Mouse (Mus musculus) ES-CJ7 (cell line): ENCODE measurements at regions not wholly inside any gene's neighbourhood (a gene's known extent, or its start where the extent isn't known, plus 50 kb on each side); places are given as distances from the start of the nearest gene placed in this dataset.
A peak's percentile ranks its signal among the peaks of the same experiment; 100 is the strongest.

Experiments
- DNase-seq: peaks from one replicate; pipeline ENCODE4 v3.0.0; 2011; ENCODE audit warnings: low read depth, low spot score

- DNase-seq: no peak
Observed at GRCm38 (mm10) chr2:170258367-170258766, 110.5 kb upstream of the Zfp217 start.

GRCm38 (mm10) chr2:170257671-170258235, 109.8 kb upstream of the Zfp217 start:
- peak; percentile 84 for DNase-seq

- DNase-seq: no peak
Observed at GRCm38 (mm10) chr2:170255997-170256396, 108.1 kb upstream of the Zfp217 start.

GRCm38 (mm10) chr2:170255533-170255932, 107.6 kb upstream of the Zfp217 start:
- no peak for DNase-seq

- DNase-seq: no peak
Observed at GRCm38 (mm10) chr2:170253681-170254440, 106.0 kb upstream of the Zfp217 start.

- DNase-seq: peak; percentile 78
Observed at GRCm38 (mm10) chr2:170252255-170253034, 104.5 kb upstream of the Zfp217 start.

GRCm38 (mm10) chr2:170250680-170251079, 102.8 kb upstream of the Zfp217 start:
- DNase-seq: no peak

GRCm38 (mm10) chr2:170247702-170248445, 100.0 kb upstream of the Zfp217 start:
- no peak for DNase-seq

- DNase-seq: peak; percentile 89
Observed at GRCm38 (mm10) chr2:170245637-170246341, 97.9 kb upstream of the Zfp217 start.

- no peak for DNase-seq
Observed at GRCm38 (mm10) chr2:170244108-170244507, 96.2 kb upstream of the Zfp217 start.

GRCm38 (mm10) chr2:170237959-170238358, 90.1 kb upstream of the Zfp217 start:
- DNase-seq: peak; percentile 76

- no peak for DNase-seq
Observed at GRCm38 (mm10) chr2:170233426-170233825, 85.5 kb upstream of the Zfp217 start.

- no peak for DNase-seq
Observed at GRCm38 (mm10) chr2:170229461-170230080, 81.7 kb upstream of the Zfp217 start.

- DNase-seq: peak; percentile 50
Observed at GRCm38 (mm10) chr2:170228318-170228994, 80.6 kb upstream of the Zfp217 start.

- no peak for DNase-seq
Observed at GRCm38 (mm10) chr2:170223872-170224271, 76.0 kb upstream of the Zfp217 start.

- DNase-seq: no peak
Observed at GRCm38 (mm10) chr2:170222819-170223218, 74.9 kb upstream of the Zfp217 start.

GRCm38 (mm10) chr2:170221994-170222535, 74.2 kb upstream of the Zfp217 start:
- no peak for DNase-seq

- peak; percentile 71 for DNase-seq
Observed at GRCm38 (mm10) chr2:170220871-170221369, 73.0 kb upstream of the Zfp217 start.

GRCm38 (mm10) chr2:170220443-170220842, 72.5 kb upstream of the Zfp217 start:
- DNase-seq: no peak
